ENCODE assay signal across 29 mouse cellular contexts in genomic region chr14:39155462-39155861, GRCm38 (mm10).
DNase-seq lines count a peak whose midpoint lies in the region; ATAC-seq and TF ChIP-seq lines count a peak whose summit lies in the region.
"Had no signal": no experiment of that assay in that cellular context is flagged by ENCODE, and none has a peak within 500 bp of the region (broad histone marks: within the 10 kb centered on the region; RNA-seq: fewer than 3 reads in every experiment).

No protein-coding gene starts in this region.

- no peak for ATAC-seq in midbrain, embryonic 14.5 days (ENCODE audit: low FRiP score, low TSS enrichment)
- ATAC-seq: CD4-positive, CD25-positive, alpha-beta regulatory T cell, adult 4 months; forebrain, embryonic 15.5 days; hindbrain, embryonic 16.5 days had no signal

- no peak overlapping the region for H3K9ac ChIP-seq in midbrain, embryonic 14.5 days (replicated peaks; ENCODE audit: low read length)
- H3K9ac ChIP-seq: embryonic facial prominence, embryonic 13.5 days; forebrain, embryonic 12.5 days; forebrain, embryonic 15.5 days; heart, embryonic 12.5 days; heart, embryonic 15.5 days; hindbrain, embryonic 13.5 days had no signal

- TF ChIP-seq CTCF in layer of hippocampus, adult 2 months (conservative IDR thresholded peaks at IDR 0.05) = no peak

- no peaks in the 10 kb centered on the region for H3K9me3 ChIP-seq in midbrain, embryonic 14.5 days (ENCODE audit: control insufficient read depth, low read length)
- H3K9me3 ChIP-seq: embryonic facial prominence, embryonic 10.5 days; embryonic facial prominence, embryonic 13.5 days; forebrain, embryonic 12.5 days; forebrain, embryonic 15.5 days; heart, embryonic 12.5 days; heart, embryonic 15.5 days; hindbrain, embryonic 10.5 days; hindbrain, embryonic 13.5 days had no signal

- H3K36me3 ChIP-seq in midbrain, embryonic 14.5 days (ENCODE audit: control insufficient read depth, insufficient read depth, low read length) = no peaks in the 10 kb centered on the region
- H3K36me3 ChIP-seq: embryonic facial prominence, embryonic 10.5 days; embryonic facial prominence, embryonic 13.5 days; forebrain, embryonic 12.5 days; forebrain, embryonic 15.5 days; heart, embryonic 12.5 days; heart, embryonic 15.5 days; hindbrain, embryonic 10.5 days; hindbrain, embryonic 13.5 days had no signal

- peak overlapping the region; percentile 66 for H3K27ac ChIP-seq in layer of hippocampus, adult 2 months
- no peak overlapping the region for H3K27ac ChIP-seq in midbrain, embryonic 14.5 days (replicated peaks; ENCODE audit: low read depth, low read length)
- H3K27ac ChIP-seq: embryonic facial prominence, embryonic 10.5 days; embryonic facial prominence, embryonic 13.5 days; forebrain, embryonic 12.5 days; forebrain, embryonic 15.5 days; gastrocnemius, adult 2 months; heart, embryonic 15.5 days; hindbrain, embryonic 10.5 days; hindbrain, embryonic 13.5 days had no signal

- intact Hi-C loops in left cerebral cortex, postnatal 14 days (cut with DNase I) = no loop called here
- intact Hi-C loops in left cerebral cortex, postnatal 36 days (cut with DNase I) = no loop called here

- H3K27me3 ChIP-seq in midbrain, embryonic 14.5 days (ENCODE audit: control insufficient read depth, insufficient read depth, low read length) = no peaks in the 10 kb centered on the region
- H3K27me3 ChIP-seq: embryonic facial prominence, embryonic 13.5 days; forebrain, embryonic 12.5 days; forebrain, embryonic 15.5 days; heart, embryonic 12.5 days; heart, embryonic 15.5 days; hindbrain, embryonic 13.5 days had no signal

- no peak overlapping the region for H3K4me2 ChIP-seq in midbrain, embryonic 14.5 days (ENCODE audit: low read length)
- H3K4me2 ChIP-seq: embryonic facial prominence, embryonic 13.5 days; forebrain, embryonic 12.5 days; forebrain, embryonic 15.5 days; heart, embryonic 12.5 days; heart, embryonic 15.5 days; hindbrain, embryonic 13.5 days had no signal

- DNase-seq in layer of hippocampus, adult 2 months (ENCODE audit: low spot score in 2 of 2) = peak; percentile 29 to 31
- no peak for DNase-seq in layer of hippocampus, postnatal 10 days (ENCODE audit: low spot score in 2 of 2)
- peak; percentile 7 to 8 for DNase-seq in left cerebral cortex, postnatal 14 days (ENCODE audit: low spot score in 2 of 2)
- no peak for DNase-seq in left cerebral cortex, postnatal 36 days (ENCODE audit: low spot score in 2 of 2)
- DNase-seq in layer of hippocampus, adult 9-11 months = peak; percentile 6
- no peak for DNase-seq in midbrain, embryonic 14.5 days
- DNase-seq: adrenal gland, adult 2 months; adrenal gland, postnatal 14 days; cerebellum, adult 11-12 months; cerebellum, adult 8-10 months; cerebellum, postnatal 10 days; cerebellum, postnatal 36 days; embryo, embryonic 11 days; gastrocnemius, adult 2 months; gastrocnemius, postnatal 14 days; heart, adult 11 months; heart, postnatal 10 days; heart, postnatal 36 days had no signal

- H3K4me1 ChIP-seq in midbrain, embryonic 14.5 days (ENCODE audit: control insufficient read depth, insufficient read depth, low read length) = no peaks in the 10 kb centered on the region
- H3K4me1 ChIP-seq: embryonic facial prominence, embryonic 10.5 days; embryonic facial prominence, embryonic 13.5 days; forebrain, embryonic 12.5 days; forebrain, embryonic 15.5 days; heart, embryonic 12.5 days; heart, embryonic 15.5 days; hindbrain, embryonic 10.5 days; hindbrain, embryonic 13.5 days had no signal

- 50% methylated on average over 1 of the region's 1 CpGs for WGBS in midbrain, embryonic 14.5 days

- no peak overlapping the region for H3K4me3 ChIP-seq in layer of hippocampus, adult 2 months
- no peak overlapping the region for H3K4me3 ChIP-seq in midbrain, embryonic 14.5 days (replicated peaks; ENCODE audit: low read depth, low read length)
- H3K4me3 ChIP-seq: embryonic facial prominence, embryonic 10.5 days; embryonic facial prominence, embryonic 13.5 days; erythroblast, embryonic 14.5 days; forebrain, embryonic 12.5 days; forebrain, embryonic 15.5 days; gastrocnemius, adult 2 months; heart, embryonic 12.5 days; heart, embryonic 15.5 days; hindbrain, embryonic 10.5 days; hindbrain, embryonic 13.5 days had no signal

Comparison
In these comparisons a context has a peak if more than half of its experiments do, and no peak if none do; other contexts are left out.
1. DNase-seq: peak in layer of hippocampus, adult 2 months (2 of 2), left cerebral cortex, postnatal 14 days (2 of 2) and layer of hippocampus, adult 9-11 months (single experiment); none in layer of hippocampus, postnatal 10 days (0 of 2), left cerebral cortex, postnatal 36 days (0 of 2) and midbrain, embryonic 14.5 days (single experiment).